Mouse (Mus musculus): ENCODE measurements around the gene Zbtb42. TPM values are rescaled to one million over a fixed set of nuclear protein-coding genes. Genes with fewer than 3 reads are reported as not detected.

Gene Zbtb42
- polyA plus RNA-seq, 3 experiments from 2014 or later = 3.7 to 4.3 (median 3.8) TPM

Other genes with a start within 250 kb of the Zbtb42 start
- gene A530016L24Rik, start 189.4 kb upstream of the Zbtb42 start, polyA plus RNA-seq (2017; shearing (Covaris generic)) = not detected
- gene Tmem179, start 162.1 kb upstream of the Zbtb42 start, polyA plus RNA-seq (2017; shearing (Covaris generic)) = not detected
- 10 to 100 TPM in 2 of 3 experiments, 1 to 10 TPM in 1; 9.8 to 12.8 (median 11.9) TPM for gene Inf2, start 90.0 kb upstream of the Zbtb42 start, polyA plus RNA-seq (2017; shearing (Covaris generic))
- gene Adssl1, start 58.8 kb upstream of the Zbtb42 start, polyA plus RNA-seq (2017; shearing (Covaris generic)) = 1 to 10 TPM in 2 of 3 experiments, under 1 TPM in 1; 0.99 to 1.9 (median 1.6) TPM
- 10 to 100 TPM; 34.6 to 68.7 (median 39.4) TPM for gene Siva1, start 34.1 kb upstream of the Zbtb42 start, polyA plus RNA-seq (2017; shearing (Covaris generic))
- gene Akt1, start 3.9 kb upstream of the Zbtb42 start, polyA plus RNA-seq (2017; shearing (Covaris generic)) = 10 to 100 TPM; 20.2 to 26.3 (median 21.0) TPM
- gene Cep170b, start 41.6 kb downstream of the Zbtb42 start, polyA plus RNA-seq (2017; shearing (Covaris generic)) = 1 to 10 TPM; 2.4 to 5.1 (median 4.1) TPM
- 1 to 10 TPM in 2 of 3 experiments, not detected in 1; 1.6 to 6.0 TPM for gene Pld4, start 81.8 kb downstream of the Zbtb42 start, polyA plus RNA-seq (2017; shearing (Covaris generic))
- not detected for gene Ahnak2, start 123.8 kb downstream of the Zbtb42 start, polyA plus RNA-seq (2017; shearing (Covaris generic))
- under 1 TPM in 2 of 3 experiments, not detected in 1; 0.33 to 0.50 TPM for gene Clba1, start 130.1 kb downstream of the Zbtb42 start, polyA plus RNA-seq (2017; shearing (Covaris generic))
- gene Cdca4, start 150.6 kb downstream of the Zbtb42 start, polyA plus RNA-seq (2017; shearing (Covaris generic)) = 10 to 100 TPM; 67.6 to 86.3 (median 83.9) TPM
- 10 to 100 TPM; 71.4 to 79.0 (median 77.8) TPM for gene Gpr132, start 189.4 kb downstream of the Zbtb42 start, polyA plus RNA-seq (2017; shearing (Covaris generic))